Mouse (Mus musculus) heart, postnatal 25 days (tissue): ENCODE measurements at regions not wholly inside any gene's neighbourhood (a gene's known extent, or its start where the extent isn't known, plus 50 kb on each side); places are given as distances from the start of the nearest gene placed in this dataset.

Experiments
- DNase-seq: peaks from one replicate; pipeline ENCODE4 v3.0.0; 2022; ENCODE audit warnings: low spot score
- intact Hi-C: fragments of 180-260 bp; cut with DNase I; formaldehyde crosslinking; loops from one replicate; pipeline ENCODE4 v1.15.1; 2025

DNA sequence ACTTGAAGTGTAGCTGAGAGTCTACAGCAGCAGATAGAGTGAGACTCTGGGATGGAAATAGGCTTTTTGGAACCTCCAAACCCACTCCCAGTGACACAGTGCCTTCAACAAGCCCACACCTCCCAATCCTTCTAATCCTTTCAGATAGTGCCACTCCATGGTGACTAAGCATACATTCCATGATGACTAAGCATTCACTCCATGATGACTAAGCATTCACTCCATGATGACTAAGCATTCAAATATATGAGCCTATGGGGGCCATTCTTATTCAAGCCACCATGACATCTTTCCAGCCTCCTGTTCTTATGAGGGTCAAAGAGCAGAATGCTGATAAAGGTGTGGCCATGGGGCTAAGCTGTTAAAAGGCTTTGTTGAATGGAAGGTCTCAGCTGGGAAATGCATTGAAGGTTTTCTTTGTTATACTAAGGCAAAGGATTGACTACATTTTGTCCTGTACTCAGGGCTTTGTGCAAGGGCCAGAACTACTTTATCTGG lies 403.8 kb upstream of the Kcnab2 start:
- intact Hi-C loops, result no loop called here
- DNase-seq, result no peak

DNA sequence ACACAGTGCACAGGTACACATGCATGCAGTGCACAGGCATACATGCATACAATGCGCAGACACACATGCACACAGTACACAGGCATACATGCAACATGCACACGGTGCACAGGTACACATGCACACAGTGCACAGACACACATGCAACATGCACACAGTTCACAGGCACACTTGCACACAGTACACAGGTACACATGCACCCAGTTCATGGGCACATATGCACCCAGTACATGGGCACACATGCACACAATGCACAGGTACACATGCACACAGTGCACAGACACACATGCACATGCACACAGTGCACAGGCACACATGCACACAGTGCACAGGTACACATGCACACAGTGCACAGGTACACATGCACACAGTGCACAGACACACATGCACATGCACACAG lies 402.7 kb upstream of the Kcnab2 start:
- no peak for DNase-seq
- intact Hi-C loops, result no loop called here

DNA sequence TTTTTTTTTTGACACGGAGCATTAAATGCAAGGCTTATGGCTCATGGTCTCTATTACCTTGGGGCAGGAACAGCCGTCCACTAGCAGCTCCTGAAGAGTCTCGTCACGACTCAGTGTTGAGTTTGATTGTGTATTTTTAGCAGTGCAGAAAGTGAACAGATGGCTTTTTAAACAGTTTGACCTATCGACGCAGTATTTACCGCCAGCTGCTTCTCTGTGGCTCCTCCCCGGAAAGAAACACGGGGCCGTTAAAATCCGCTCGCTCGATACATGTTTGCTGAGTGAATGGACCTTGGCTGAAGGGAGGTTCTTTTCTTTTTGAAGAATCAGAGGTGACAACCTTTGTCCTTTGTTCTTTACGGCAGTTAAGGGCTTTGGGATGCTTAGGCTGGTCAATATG lies 401.3 kb upstream of the Kcnab2 start:
- intact Hi-C loops, result no loop called here
- DNase-seq, result no peak

DNA sequence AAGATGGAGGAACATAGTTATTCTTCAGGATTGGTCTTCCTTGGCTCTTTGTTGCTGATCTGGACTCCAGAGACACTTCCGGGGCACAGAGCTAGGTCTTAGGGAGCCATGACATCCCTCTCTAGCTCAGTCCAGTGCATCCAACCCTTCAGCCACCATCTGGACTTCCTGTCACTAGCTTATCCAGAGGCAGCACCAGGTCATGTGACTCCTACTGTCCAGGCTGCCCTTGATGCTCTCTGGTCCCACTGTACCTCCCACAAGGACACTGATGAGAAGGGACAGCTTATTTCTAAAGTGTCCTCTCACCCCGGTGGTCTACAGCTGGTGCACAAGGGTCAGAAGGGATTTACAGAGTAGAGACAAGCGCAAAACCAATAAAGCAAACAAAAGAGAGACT lies 400.7 kb upstream of the Kcnab2 start:
- no peak for DNase-seq
- intact Hi-C loops, result no loop called here

DNA sequence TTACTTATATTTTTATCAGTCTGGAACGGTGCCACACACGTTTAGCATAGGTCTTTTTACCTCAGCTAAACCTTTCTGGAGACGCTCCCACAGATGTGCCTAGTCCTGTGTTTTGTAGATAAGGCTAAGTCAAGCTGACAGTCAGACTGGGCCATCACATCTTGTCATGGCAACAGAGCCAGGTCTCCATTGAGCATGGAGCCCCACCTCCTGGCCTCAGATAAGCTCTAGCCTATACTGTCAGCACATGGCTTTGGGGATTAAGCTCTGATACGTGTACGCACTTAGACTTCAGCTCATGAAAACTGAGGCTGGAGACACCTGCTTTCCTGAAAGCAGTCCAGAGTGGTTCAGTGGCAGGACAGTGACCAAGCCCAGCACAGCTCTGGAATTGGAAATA lies 392.4 kb upstream of the Kcnab2 start:
- intact Hi-C loops, result no loop called here
- no peak for DNase-seq

DNA sequence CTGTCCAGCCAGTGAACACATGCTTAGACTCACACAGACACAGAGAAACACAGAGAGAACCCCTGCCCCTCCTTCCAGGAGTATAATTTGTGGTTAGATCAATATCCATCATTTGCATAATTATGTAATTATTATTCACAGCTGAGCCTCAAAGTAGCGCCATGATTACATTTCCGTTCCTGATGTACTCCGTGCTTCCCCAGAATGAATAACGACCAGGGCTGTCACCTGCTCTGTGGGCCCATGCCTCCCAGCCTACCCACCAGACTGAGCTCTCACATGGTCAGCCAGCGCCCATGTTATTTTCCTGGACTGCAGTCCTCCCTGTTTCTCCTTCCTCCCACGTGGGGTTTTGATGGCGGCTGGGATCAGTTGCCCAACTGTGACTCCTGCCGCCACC lies 388.2 kb upstream of the Kcnab2 start:
- DNase-seq, result no peak
- intact Hi-C loops, result no loop called here

DNA sequence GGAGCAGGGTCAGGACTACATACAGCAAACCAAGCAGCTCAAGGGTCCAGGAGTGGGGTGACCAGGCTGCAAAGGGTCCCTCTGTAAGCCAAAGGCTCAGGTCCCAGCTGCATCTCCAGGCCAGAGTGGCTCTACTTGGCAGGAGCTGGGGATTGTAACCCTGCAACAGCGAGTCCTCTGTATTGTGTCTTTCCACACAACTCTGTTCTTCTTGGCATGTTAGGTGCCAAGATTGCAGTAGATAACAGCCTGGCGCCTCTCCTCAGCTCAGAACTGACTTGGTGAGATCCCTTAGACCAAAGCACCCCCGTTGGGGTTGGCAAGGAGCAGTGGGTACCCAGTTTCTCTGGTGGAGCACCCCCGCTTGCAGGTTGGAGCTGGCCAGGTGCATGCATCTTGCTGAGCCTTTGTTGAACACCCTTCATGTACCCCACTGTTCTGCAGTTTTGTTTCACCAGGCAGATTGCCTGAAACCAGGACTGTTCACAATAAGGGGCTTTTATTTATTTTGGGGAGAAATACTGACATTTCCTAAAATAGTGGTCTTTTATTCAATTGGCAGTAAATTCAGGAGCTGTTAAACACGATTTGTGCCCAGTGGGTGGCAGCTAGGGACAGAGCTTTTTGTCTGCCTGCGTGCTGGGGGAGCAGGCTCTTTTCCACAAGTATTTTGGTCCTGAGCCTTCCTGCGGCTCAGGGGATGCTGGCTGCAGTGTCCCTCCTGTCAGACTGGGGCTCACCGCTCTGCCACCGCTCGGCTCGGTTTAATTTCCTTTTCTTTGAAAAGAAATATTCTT lies 385.3 kb upstream of the Kcnab2 start:
- intact Hi-C loops, result no loop called here
- DNase-seq, result no peak

DNA sequence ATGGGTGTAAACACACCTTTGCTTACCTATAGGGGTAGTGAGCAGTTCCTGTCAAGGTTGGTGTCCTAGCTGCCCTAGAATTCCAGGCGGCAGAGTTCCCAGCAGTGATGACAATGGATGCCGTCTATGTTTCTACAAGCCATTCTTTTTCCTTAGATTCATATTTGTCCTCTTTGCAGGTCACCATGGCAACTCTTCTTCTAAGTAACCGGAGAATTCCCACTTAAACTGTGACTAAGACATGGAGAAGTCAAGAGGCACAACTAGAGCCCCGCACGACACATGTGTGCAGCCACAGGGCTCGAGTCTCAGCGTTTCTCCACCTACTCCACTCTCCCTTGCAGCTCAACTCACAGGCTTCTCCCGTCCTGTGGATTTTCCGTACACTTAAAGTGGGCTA lies 381.5 kb upstream of the Kcnab2 start:
- intact Hi-C loops, result no loop called here
- no peak for DNase-seq

DNA sequence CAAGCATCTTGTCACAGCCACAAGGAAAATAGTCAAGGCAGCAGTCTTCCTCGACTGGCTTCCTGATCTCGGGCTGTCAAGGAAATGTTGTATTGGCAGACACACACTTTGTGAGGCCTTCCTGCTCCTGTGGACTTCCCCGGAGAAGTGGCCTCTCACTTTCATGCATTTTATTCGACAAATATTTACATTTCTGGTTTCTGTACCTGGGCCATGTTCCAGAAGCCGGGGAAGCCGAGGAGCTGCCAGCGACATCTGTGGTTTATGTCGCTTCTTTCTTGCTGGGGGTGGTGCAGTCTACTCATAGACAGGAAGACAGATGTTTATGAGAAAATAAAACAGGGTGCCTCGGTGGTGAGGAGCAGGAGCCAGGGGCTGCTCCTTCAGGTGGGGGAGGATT lies 372.5 kb upstream of the Kcnab2 start:
- no peak for DNase-seq
- intact Hi-C loops, result no loop called here

DNA sequence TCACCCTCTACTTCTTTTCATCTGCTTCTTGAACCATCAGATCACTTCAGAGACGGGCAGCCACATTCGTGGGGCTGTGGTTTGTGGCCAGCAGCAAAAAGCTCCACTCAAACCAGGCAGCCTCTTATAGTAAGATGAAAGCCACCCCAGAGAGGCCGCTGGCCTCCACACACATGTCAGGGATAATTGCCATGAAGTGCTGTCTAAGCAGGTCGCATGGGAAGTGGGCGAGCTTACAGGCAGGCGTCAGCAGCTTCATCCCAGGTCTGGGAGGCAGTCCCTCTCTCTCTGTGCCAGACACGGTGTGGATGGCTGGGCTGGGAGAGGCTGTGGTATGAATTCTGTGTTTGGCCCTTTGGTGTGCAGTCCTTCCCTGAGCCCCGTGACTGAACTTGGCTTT lies 358.4 kb upstream of the Kcnab2 start:
- no peak for DNase-seq
- intact Hi-C loops, result no loop called here

DNA sequence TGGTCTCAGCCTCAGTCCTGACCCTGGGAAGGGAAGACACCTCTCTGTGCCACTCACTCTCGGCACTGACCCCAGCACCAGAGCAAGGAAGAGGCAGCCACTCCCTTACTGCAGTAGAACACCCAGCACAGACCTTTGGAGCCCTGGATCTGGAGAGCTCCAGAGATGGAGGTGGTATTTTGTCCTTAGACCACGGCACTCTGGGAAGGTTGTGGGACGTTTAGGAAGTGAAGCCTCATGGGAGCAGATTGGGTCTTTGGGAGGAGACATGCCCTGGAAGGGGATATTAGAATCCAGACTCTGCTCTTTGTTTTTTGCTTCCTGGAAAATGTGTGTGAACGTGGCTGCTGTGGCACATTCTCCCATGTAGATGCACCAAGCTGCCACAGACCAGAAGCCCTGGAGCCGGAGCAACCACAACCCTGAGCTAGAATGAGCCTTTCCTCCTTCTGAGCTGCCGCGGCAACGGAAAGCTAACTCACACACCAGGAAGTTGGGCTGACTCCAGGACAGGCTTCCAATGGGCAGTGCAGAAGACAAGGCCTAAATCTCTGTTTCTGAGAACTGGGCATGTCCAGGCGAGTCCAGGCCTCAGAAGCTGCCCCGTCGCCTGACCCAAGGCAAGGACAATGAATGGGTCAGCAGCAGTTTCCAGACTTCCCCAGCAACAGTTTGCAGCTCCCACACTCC lies 356.9 kb upstream of the Kcnab2 start:
- intact Hi-C loops, result no loop called here
- no peak for DNase-seq

DNA sequence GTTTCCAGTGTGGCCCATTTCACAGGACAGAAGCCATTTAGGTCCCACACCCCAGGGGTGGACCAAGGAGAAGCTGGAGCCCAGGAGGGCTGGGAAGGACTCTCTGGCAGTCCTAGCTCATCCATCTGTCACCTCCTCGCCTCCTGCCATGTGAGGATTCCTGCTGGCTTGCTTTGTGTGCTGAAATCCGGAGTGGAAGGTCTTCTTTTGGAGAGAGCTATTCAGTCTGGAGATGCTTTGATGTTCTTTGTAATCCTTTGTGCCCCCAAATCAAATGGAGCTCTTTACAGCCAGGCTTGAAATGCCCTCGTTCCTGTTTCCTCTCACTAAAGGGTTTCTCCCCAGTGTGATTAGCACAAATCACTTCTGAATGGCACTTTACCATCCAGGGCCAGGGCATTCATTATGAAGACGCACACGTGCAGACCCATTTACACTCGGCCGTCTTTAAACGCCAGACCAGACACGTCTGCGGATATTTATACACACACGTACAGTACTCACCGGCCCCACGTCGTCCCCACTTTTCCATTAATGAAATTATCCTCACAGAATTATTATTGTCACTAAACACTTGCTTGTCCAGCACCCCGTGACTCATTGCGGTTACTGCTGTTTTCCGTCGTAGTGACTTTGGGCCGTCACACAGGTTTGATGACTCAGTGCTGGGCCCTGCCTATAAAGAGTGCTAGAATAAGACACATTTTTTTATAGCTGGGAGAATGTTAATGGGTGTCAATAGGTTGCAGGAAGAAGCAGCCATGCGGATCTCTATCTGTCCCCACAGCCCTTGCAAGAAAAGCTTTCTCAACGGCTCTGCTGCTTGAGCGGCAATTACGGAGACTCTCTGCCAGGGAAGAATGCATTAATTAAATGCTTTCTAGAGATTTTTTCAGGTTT lies 356.0 kb upstream of the Kcnab2 start:
- DNase-seq, result no peak
- intact Hi-C loops, result no loop called here

DNA sequence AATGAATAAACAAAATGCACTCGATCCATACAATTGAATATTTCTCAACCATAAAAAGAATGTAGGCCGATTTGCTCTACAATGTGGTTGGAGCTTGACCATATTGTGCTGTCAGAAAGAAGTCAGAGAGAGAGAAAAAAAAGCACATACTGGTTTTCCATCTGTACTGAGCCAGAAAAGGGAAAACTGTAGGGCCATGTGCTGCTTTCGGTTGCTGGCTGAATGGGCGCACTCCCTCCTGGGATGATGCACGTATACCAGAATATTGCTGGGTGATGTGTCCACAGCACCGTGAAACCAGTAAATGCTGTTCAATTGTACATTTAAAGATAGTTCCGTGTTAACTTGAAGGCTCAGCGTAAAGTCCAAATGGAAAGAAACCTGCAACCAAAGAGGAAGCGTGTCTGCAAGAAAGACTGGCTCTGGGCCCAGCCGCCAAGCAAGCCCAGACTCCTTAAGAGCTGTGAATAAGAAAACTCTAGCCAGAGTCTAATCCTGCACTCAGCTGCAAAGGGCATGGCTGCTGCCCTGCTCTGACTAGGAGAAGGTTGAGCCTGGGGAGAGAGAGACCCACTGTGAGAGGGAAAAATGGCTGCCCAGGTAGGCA lies 355.2 kb upstream of the Kcnab2 start:
- intact Hi-C loops, result no loop called here
- DNase-seq, result no peak

DNA sequence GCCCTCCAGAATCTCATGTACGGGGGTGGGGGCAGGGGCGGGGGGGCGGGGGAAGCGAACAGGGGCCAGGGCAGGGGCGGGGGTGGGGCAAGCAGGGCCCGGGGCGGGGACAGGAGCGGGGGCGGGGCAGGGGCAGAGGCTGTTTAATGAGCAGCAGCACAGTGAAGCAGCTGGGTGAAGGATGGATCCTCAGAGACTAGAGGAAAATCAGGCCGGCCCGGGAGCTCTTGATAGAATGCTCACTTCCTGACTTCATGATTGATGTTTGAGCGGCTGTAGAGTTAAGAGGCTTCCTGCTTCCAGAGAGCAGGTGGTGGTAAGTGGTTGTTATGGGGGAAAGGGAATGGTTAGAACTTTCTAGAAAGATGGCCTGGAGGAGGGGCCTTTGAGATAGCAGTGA lies 347.5 kb upstream of the Kcnab2 start:
- no peak for DNase-seq
- intact Hi-C loops, result no loop called here

DNA sequence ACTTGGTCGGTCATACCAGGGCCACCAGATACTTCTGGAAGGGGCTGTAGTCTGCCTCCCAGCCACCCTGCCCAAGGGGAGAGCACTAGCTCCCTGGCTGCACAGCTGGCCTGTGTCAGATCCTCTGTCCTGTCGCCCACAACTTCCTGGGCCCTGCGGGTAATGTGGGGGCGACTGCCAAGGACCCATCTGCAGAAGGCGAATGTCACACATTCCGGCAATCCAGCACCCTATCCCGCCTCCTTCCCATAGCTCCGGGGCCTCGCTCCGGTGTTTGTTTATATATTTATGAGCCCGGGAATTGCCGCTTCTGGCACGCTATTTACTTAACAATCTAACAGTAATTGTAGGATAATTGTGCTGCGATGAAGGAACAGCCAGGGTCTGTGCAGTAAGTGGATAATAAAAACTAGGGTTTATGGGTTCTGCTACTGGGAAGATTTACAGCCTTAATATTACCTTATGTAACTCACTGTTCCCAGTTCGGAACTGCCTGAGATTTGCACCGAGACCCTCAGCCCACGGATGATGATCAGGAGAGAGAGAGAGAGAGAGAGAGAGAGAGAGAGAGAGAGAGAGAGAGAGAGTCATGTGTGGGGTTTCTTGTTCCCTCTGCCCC lies 338.6 kb upstream of the Kcnab2 start:
- intact Hi-C loops, result no loop called here
- DNase-seq, result no peak

DNA sequence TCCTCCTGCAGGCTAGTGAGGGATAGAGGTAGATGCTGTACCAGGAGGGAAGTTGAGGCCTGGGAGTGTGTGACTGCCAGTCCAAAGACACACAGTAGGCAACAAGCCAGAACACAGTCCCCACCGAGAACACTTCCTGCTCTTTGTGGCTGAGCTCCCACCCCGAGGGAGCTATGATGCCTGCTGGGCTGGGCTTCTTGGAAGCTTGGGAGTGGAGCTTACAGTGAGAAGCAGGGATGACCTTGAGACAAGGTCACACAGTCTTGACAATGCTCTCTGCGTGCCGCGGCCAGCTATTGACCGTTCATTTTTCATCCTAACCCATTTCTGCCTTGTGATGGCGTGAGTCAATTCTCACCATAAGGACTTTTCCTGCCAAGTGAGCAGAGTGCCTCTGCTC lies 328.9 kb upstream of the Kcnab2 start:
- DNase-seq, result no peak
- intact Hi-C loops, result no loop called here

DNA sequence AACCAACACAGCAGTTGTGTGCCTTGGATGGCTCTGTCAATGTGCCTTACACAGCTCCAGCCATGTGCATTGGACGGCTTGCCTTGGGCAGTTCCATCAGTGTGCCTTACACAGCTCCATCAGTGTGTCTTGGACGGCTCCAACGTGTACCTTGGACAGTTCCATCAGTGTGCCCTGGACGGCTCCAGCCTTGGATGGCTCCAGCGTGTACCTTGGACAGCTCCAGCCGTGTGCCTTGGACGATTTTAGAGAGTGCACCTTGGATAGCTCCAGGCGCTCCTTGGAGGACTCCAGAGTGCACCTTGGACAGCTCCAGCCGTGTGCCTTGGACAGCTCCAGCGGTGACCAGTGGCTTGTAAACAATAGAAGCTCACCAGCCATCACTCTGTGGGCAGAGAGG lies 321.7 kb upstream of the Kcnab2 start:
- intact Hi-C loops, result no loop called here

DNA sequence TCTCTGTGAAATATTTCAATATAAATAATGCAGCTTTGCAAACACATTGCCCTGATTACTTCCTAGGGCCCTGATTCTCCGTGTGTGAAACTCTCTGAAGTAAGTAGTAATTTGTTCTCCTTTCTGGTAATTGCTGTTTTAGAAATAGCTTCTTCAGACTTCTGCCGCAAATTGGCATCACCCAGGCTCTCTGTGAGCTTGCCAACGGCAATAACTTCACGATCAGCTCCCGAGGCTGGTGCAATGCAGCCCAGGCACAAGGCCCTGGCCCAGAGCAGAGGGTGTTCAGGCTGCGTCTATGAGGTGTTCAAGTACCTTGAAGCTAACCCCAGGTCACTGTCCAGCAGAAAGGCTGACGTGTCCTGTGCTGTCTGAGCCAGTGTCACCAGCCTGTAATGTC lies 310.8 kb upstream of the Kcnab2 start:
- intact Hi-C loops, result no loop called here
- DNase-seq, result no peak

More for the DNA sequence above, 321.7 kb upstream of the Kcnab2 start:
- no peak for DNase-seq

DNA sequence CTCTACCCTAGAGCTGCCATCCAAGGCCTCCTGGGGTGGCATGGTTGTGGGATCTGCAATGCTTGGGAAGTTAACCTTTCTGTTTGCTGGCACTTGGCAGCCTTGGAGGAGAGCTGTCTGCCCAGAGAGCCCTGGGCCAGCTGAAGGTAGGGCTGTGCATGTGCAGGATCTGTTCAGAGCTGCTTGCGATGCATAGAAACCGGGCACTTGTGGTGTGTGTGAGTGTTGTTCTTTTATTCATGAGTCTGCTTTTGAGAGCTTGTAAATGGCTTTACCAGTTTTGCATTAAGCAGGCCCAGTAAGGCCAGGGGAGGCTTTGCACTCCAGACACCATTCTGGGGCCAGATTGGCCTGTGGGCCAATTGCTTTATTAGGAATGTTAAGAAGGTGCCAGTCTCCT lies 307.3 kb upstream of the Kcnab2 start:
- intact Hi-C loops, result no loop called here
- DNase-seq, result no peak

DNA sequence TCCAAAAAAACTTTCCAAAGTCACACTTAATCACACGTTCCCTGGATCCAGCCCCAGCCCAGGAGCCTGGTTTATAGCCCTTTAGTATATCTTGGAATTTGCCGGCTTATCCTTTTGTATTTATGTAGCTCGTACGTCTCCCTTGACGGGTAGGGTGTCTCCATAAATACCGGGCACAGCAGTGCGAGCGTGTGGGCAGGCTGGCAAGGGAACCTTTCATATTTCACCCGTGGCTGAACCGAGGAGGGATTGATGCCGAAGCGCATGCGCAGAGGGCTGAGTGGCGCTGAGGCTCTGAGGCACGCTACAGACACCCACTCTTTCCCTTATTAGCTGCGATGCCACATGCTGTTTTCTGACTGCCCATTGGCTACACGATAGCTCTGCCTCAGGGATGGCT lies 301.9 kb upstream of the Kcnab2 start:
- intact Hi-C loops, result no loop called here
- no peak for DNase-seq
